Mouse (Mus musculus): ENCODE measurements around the gene Sypl. TPM values are rescaled to one million over a fixed set of nuclear protein-coding genes. Genes with fewer than 3 reads are reported as not detected.

Sypl gene
- total and polyA plus RNA-seq, 3 experiments = 13.3 to 110 (median 52.8) TPM

DNA sequence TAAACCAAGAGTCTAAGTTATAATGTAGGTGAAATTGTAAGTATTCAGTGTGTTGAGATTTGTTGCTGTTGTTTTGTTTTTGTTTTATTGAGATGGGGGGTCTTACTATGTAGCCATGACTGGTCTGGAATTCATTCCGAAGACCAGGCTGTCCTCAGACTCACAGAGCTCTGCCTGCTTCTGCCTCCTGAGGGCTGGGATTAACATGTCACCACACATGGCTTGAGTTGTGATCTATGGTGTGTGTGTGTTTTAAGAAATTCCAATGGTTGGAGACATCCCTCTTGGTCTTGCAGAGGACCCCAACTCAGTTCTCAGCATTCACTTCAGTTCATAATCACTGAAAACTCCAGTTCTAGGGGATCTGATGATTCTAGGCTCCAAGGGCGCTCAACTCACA lies 53.5 kb downstream of the Sypl start:
- no peaks in the 10 kb centered on the region for H3K9me3 ChIP-seq (replicated peaks; ENCODE audit: insufficient read depth, low read length)
- H3K79me2 ChIP-seq (ENCODE audit: control insufficient read depth, insufficient read depth, low read length, poor library complexity) = no peaks in the 10 kb centered on the region
- no peak for TF ChIP-seq HCFC1 (IDR thresholded peaks at IDR 0.05; ENCODE audit: low read depth, low read length)
- no peak for TF ChIP-seq RAD21 (IDR thresholded peaks at IDR 0.05; ENCODE audit: low read depth, low read length)
- TF ChIP-seq POLR2A (IDR thresholded peaks at IDR 0.05; ENCODE audit: control insufficient read depth in 1 of 2, insufficient read depth in 1 of 2, low read depth in 1 of 2, low read length in 2 of 2, poor library complexity in 1 of 2) = no peak
- no peak for TF ChIP-seq USF1 (IDR thresholded peaks at IDR 0.05; ENCODE audit: low read depth, low read length)
- no peak for TF ChIP-seq USF2 (IDR thresholded peaks at IDR 0.05; ENCODE audit: borderline replicate concordance in 1 of 2, insufficient read depth in 1 of 2, low read depth in 1 of 2, low read length in 2 of 2)
- TF ChIP-seq GATA1 (IDR thresholded peaks at IDR 0.05; ENCODE audit: low read depth, low read length) = no peak
- TF ChIP-seq KAT2A (conservative IDR thresholded peaks at IDR 0.05; ENCODE audit: low read depth, low read length) = no peak
- no peak for TF ChIP-seq GABPA (IDR thresholded peaks at IDR 0.05; ENCODE audit: low read depth, low read length)
- H3K36me3 ChIP-seq (ENCODE audit: control insufficient read depth in 1 of 2, insufficient read depth in 2 of 2, low read length in 2 of 2) = no peaks in the 10 kb centered on the region
- no peak for DNase-seq (ENCODE audit: low read depth, low spot score)
- H3K4me1 ChIP-seq (ENCODE audit: control insufficient read depth in 1 of 2, insufficient read depth in 2 of 2, low read length in 2 of 2) = no peaks in the 10 kb centered on the region
- H3K27ac ChIP-seq (ENCODE audit: control insufficient read depth, low read depth, low read length) = no peak overlapping the region
- no peak overlapping the region for H3K4me3 ChIP-seq (ENCODE audit: control insufficient read depth in 1 of 2, insufficient read depth in 1 of 2, low read depth in 2 of 2, low read length in 2 of 2)
- H3K27me3 ChIP-seq (ENCODE audit: control insufficient read depth in 1 of 2, insufficient read depth in 2 of 2, low read length in 2 of 2) = peaks cover 3 to 13% of the 10 kb centered on the region in 2 experiments
- no peak overlapping the region for H3K9ac ChIP-seq (ENCODE audit: control insufficient read depth, low read depth, low read length, poor library complexity, severe bottlenecking)

DNA sequence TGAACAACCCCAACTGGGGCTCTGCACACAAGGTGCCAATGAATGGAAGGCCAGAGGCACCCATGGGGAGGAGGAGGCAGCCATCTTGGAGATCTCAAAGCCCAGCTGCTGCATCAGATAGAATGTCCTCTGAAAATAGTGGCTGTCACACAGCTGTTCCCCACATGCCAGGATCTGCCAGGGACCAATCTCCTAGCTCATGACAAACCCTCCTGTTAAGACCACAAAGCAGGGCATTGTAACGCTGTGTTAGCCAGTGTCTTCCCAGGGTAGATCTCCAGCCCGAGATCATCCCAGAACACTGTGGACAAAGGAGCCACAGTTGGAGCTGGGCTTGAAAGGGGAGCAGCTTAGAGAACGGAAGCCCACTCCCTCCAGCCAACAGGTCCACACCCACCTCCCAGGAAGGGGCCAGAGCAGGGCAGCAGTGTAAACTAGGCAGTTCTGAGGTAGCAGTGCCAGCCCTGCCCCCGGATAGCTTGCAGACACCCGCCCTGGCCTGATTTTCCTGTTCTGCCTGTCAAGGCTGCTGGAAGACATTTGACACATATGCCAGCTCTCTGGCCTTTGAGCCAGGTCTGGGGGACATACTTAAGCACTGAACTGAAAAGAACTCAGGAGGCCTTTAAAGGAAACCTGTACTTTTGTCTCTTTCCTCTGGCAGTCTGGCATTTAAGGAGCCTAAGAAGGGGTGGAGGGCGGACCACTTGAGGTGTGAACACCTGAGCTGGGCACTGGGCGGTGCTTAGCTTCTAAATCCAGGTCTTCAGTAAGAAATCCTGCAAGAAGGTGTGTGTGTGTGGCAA lies 54.8 kb downstream of the Sypl start:
- DNase-seq (ENCODE audit: low read depth, low spot score) = no peak
- H3K79me2 ChIP-seq (ENCODE audit: control insufficient read depth, insufficient read depth, low read length, poor library complexity) = no peaks in the 10 kb centered on the region
- H3K36me3 ChIP-seq (ENCODE audit: control insufficient read depth in 1 of 2, insufficient read depth in 2 of 2, low read length in 2 of 2) = no peaks in the 10 kb centered on the region
- TF ChIP-seq GATA1 (IDR thresholded peaks at IDR 0.05; ENCODE audit: low read depth, low read length) (no peak), ZKSCAN1 (IDR thresholded peaks at IDR 0.05; ENCODE audit: low read depth, low read length) (no peak), GABPA (IDR thresholded peaks at IDR 0.05; ENCODE audit: low read depth, low read length) (no peak), POLR2A (IDR thresholded peaks at IDR 0.05; ENCODE audit: control insufficient read depth in 1 of 2, insufficient read depth in 1 of 2, low read depth in 1 of 2, low read length in 2 of 2, poor library complexity in 1 of 2) (no peak), POLR2AphosphoS2 (IDR thresholded peaks at IDR 0.05; ENCODE audit: low read length) (no peak), CHD2 (IDR thresholded peaks at IDR 0.05; ENCODE audit: low read length) (no peak), CTCF (IDR thresholded peaks at IDR 0.05 in 2 of 3, conservative IDR thresholded peaks at IDR 0.05 in 1 of 3; ENCODE audit: control insufficient read depth in 1 of 3, insufficient read depth in 1 of 3, low read depth in 2 of 3, low read length in 3 of 3, poor library complexity in 1 of 3, severe bottlenecking in 1 of 3) (no peak), EP300 (IDR thresholded peaks at IDR 0.05; ENCODE audit: low read depth in 1 of 2, low read length in 2 of 2) (no peak), NELFE (IDR thresholded peaks at IDR 0.05; ENCODE audit: low read depth, low read length) (no peak), SIN3A (IDR thresholded peaks at IDR 0.05; ENCODE audit: low read length) (no peak), ZNF384 (IDR thresholded peaks at IDR 0.05; ENCODE audit: low read depth, low read length) (no peak), MXI1 (IDR thresholded peaks at IDR 0.05; ENCODE audit: low read depth, low read length) (no peak)
- H3K9me3 ChIP-seq (replicated peaks; ENCODE audit: insufficient read depth, low read length) = no peaks in the 10 kb centered on the region
- H3K27me3 ChIP-seq (ENCODE audit: control insufficient read depth in 1 of 2, insufficient read depth in 2 of 2, low read length in 2 of 2) = peaks cover 5 to 10% of the 10 kb centered on the region in 2 experiments
- no peak overlapping the region for H3K4me3 ChIP-seq (ENCODE audit: control insufficient read depth in 1 of 2, insufficient read depth in 1 of 2, low read depth in 2 of 2, low read length in 2 of 2)
- H3K9ac ChIP-seq (ENCODE audit: control insufficient read depth, low read depth, low read length, poor library complexity, severe bottlenecking) = no peak overlapping the region
- H3K4me1 ChIP-seq (ENCODE audit: control insufficient read depth in 1 of 2, insufficient read depth in 2 of 2, low read length in 2 of 2) = no peaks in the 10 kb centered on the region
- H3K27ac ChIP-seq (ENCODE audit: control insufficient read depth, low read depth, low read length) = no peak overlapping the region
